Mouse (Mus musculus) adrenal gland, postnatal 10 days (tissue): ENCODE data around the gene Ifna1. TPM values are rescaled to one million over a fixed set of nuclear protein-coding genes. Genes with fewer than 3 reads are reported as not detected.
"Not testable (repeated sequence)": the region's sequence is repeated elsewhere in the genome, so short reads cannot be mapped to it uniquely, and the experiment has no call there.

Source experiments
- DNase-seq: peaks from one replicate; pipeline ENCODE4 v3.0.0; 2021; ENCODE audit warnings: mixed read lengths
- long read RNA-seq, 2 experiments: library from polyadenylated mRNA; stranded (forward); transcript quantifications; one replicate each; pipeline ENCODE4 v2.0.0; 2021
- total RNA-seq, 2 experiments: library from RNA; stranded (reverse); gene quantifications; 2 replicates each; pipeline ENCODE4 v1.2.3; 2021

Ifna1 gene
- not detected for total RNA-seq
- long read RNA-seq, experiment 1 = 0 reads
- long read RNA-seq, experiment 2 = 0 reads

GRCm38 (mm10) chr4:88849698-88850097 lies at the start of gene Ifna1:
Gene Ifna1, plus strand, starts transcription at chr4:88850087.
- DNase-seq = no peak

GRCm38 (mm10) chr4:88802954-88803353 lies 46.9 kb upstream of the Ifna1 start, which contains the start of gene Gm13287:
Gene Gm13287, plus strand, starts transcription at chr4:88803254.
- DNase-seq = not testable (repeated sequence)

- not testable (repeated sequence) for DNase-seq
Observed at GRCm38 (mm10) chr4:88805231-88805630, 44.7 kb upstream of the Ifna1 start, which contains the start of gene Gm13288. Gene Gm13288, plus strand, starts transcription at chr4:88805531.

GRCm38 (mm10) chr4:88805761-88806160 lies 44.1 kb upstream of the Ifna1 start:
- DNase-seq = peak; percentile 40

- no peak for DNase-seq
Observed at GRCm38 (mm10) chr4:88815928-88816327, 34.0 kb upstream of the Ifna1 start, which contains the start of gene Ifna7. Gene Ifna7, plus strand, starts transcription at chr4:88816228.

- DNase-seq = no peak
Observed at GRCm38 (mm10) chr4:88819659-88820058, 30.2 kb upstream of the Ifna1 start, which contains the start of gene Ifna11. Gene Ifna11, plus strand, starts transcription at chr4:88819959.

- DNase-seq = peak; percentile 19
Observed at GRCm38 (mm10) chr4:88822995-88823394, 26.9 kb upstream of the Ifna1 start.

- not testable (repeated sequence) for DNase-seq
Observed at GRCm38 (mm10) chr4:88827116-88827515, 22.8 kb upstream of the Ifna1 start, which contains the start of gene Ifna6. Gene Ifna6, plus strand, starts transcription at chr4:88827416.

- peak; percentile 28 for DNase-seq
Observed at GRCm38 (mm10) chr4:88830523-88830922, 19.4 kb upstream of the Ifna1 start.

- DNase-seq = not testable (repeated sequence)
Observed at GRCm38 (mm10) chr4:88835225-88835624, 14.7 kb upstream of the Ifna1 start, which contains the start of gene Ifna5. Gene Ifna5, plus strand, starts transcription at chr4:88835525.

- peak; percentile 4 for DNase-seq
Observed at GRCm38 (mm10) chr4:88838828-88839227, 11.1 kb upstream of the Ifna1 start.

- no peak for DNase-seq
Observed at GRCm38 (mm10) chr4:88840058-88840457, 9.8 kb upstream of the Ifna1 start.

GRCm38 (mm10) chr4:88841438-88841911 lies 8.4 kb upstream of the Ifna1 start, which contains the start of gene Ifna4:
Gene Ifna4, plus strand, starts transcription at chr4:88841861.
- no peak for DNase-seq

- DNase-seq = no peak
Observed at GRCm38 (mm10) chr4:88845334-88845733, 4.6 kb upstream of the Ifna1 start.

- DNase-seq = no peak
Observed at GRCm38 (mm10) chr4:88851026-88851763, 1.3 kb downstream of the Ifna1 start.

GRCm38 (mm10) chr4:88859214-88859613 lies 9.3 kb downstream of the Ifna1 start:
- no peak for DNase-seq

- no peak for DNase-seq
Observed at GRCm38 (mm10) chr4:88863309-88863708, 13.4 kb downstream of the Ifna1 start.

GRCm38 (mm10) chr4:88864599-88864998 lies 14.7 kb downstream of the Ifna1 start:
- DNase-seq = no peak

- DNase-seq = no peak
Observed at GRCm38 (mm10) chr4:88865011-88865569, 15.2 kb downstream of the Ifna1 start.

GRCm38 (mm10) chr4:88867366-88867925 lies 17.6 kb downstream of the Ifna1 start:
- peak; percentile 85 for DNase-seq

- peak; percentile 23 for DNase-seq
Observed at GRCm38 (mm10) chr4:88867926-88868911, 18.3 kb downstream of the Ifna1 start.
